Mouse (Mus musculus): Measurements from ENCODE around the gene Tmem169.
A peak's percentile ranks its signal among the peaks of the same experiment; 100 is the strongest.
"Not testable (repeated sequence)": the region's sequence is repeated elsewhere in the genome, so short reads cannot be mapped to it uniquely, and the experiment has no call there.

Gene Tmem169

GRCm38 (mm10) chr1:72283992-72284485 lies at the start of gene Tmem169, which contains the start of gene Pecr:
Gene Tmem169, plus strand, starts transcription at chr1:72284369.
Gene Pecr, minus strand, starts transcription at chr1:72284314.
- DNase-seq: peak; percentile 81

GRCm38 (mm10) chr1:72236363-72237006 lies 47.7 kb upstream of the Tmem169 start:
- DNase-seq: peak; percentile 51 to 59

- DNase-seq: peak in 1 of 2 experiments; percentile 23
Observed at GRCm38 (mm10) chr1:72237007-72237775, 47.0 kb upstream of the Tmem169 start.

GRCm38 (mm10) chr1:72238016-72238580 lies 46.1 kb upstream of the Tmem169 start:
- DNase-seq: no peak

- DNase-seq: not testable (repeated sequence)
Observed at GRCm38 (mm10) chr1:72239113-72239512, 45.1 kb upstream of the Tmem169 start.

GRCm38 (mm10) chr1:72242581-72243143 lies 41.5 kb upstream of the Tmem169 start:
- no peak for DNase-seq

- DNase-seq: peak; percentile 95
Observed at GRCm38 (mm10) chr1:72243656-72244316, 40.4 kb upstream of the Tmem169 start.

- DNase-seq: no peak
Observed at GRCm38 (mm10) chr1:72244317-72245036, 39.7 kb upstream of the Tmem169 start.

- DNase-seq: not testable (repeated sequence)
Observed at GRCm38 (mm10) chr1:72248226-72248737, 35.9 kb upstream of the Tmem169 start.

GRCm38 (mm10) chr1:72251806-72252205 lies 32.4 kb upstream of the Tmem169 start:
- no peak for DNase-seq

GRCm38 (mm10) chr1:72253881-72254491 lies 30.2 kb upstream of the Tmem169 start:
- peak in 1 of 2 experiments; percentile 12 for DNase-seq

- DNase-seq: peak; percentile 85 to 86
Observed at GRCm38 (mm10) chr1:72254545-72255061, 29.6 kb upstream of the Tmem169 start.

GRCm38 (mm10) chr1:72255062-72255853 lies 28.9 kb upstream of the Tmem169 start:
- DNase-seq: peak; percentile 25 to 49

- DNase-seq: no peak
Observed at GRCm38 (mm10) chr1:72255854-72256175, 28.4 kb upstream of the Tmem169 start.

GRCm38 (mm10) chr1:72256381-72257256 lies 27.6 kb upstream of the Tmem169 start:
- no peak for DNase-seq

GRCm38 (mm10) chr1:72263099-72263498 lies 21.1 kb upstream of the Tmem169 start:
- no peak for DNase-seq

- no peak for DNase-seq
Observed at GRCm38 (mm10) chr1:72278085-72278484, 6.1 kb upstream of the Tmem169 start.

- no peak for DNase-seq
Observed at GRCm38 (mm10) chr1:72282604-72283003, 1.6 kb upstream of the Tmem169 start.

- DNase-seq: no peak
Observed at GRCm38 (mm10) chr1:72284539-72284938, 370 bp downstream of the Tmem169 start.

Data from thymus, postnatal 36 days (tissue).